ENCODE assay signal across 20 mouse cellular contexts in the genomic region with DNA sequence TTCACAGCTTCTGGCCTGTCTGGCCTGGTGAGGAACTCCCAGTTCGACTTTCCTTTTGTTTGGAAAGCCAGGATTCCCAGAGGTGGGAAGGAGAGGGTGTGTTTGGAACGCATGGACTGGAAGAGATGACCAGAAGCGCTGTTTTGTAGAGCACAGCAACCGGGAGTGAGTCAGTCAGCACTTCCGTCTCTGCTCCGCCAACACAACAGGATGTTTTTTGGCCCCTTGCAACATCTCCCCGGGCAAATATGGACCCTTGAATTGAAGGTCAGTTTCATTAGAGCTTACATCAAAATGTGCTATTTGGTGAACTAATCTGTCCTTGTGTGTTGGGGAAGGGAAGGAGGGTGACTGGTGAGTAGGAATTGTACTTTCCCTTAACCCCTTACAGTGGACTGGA.
"Had no signal": no experiment of that assay in that cellular context is flagged by ENCODE, and none has a peak within 500 bp of the region (broad histone marks: within the 10 kb centered on the region; RNA-seq: fewer than 3 reads in every experiment).

No protein-coding gene starts in this region.

- H3K9me3 ChIP-seq: limb, embryonic 10.5 days; limb, embryonic 13.5 days; liver, embryonic 15.5 days; stomach, embryonic 15.5 days had no signal

- DNase-seq: kidney, adult 2 months; kidney, postnatal 25 days; layer of hippocampus, adult 9-11 months; lung, adult 2 months; lung, postnatal 14 days; lung, postnatal 4 days; midbrain, embryonic 14.5 days; retina, postnatal 1 day; right cerebral cortex, postnatal 25 days; spleen, adult 18-20 months; thymus, adult 18-20 months; thymus, postnatal 36 days had no signal

- H3K27ac ChIP-seq: kidney, postnatal 0 days; layer of hippocampus, adult 2 months; limb, embryonic 10.5 days; limb, embryonic 13.5 days; liver, embryonic 15.5 days; stomach, embryonic 15.5 days had no signal

- H3K36me3 ChIP-seq: liver, embryonic 15.5 days; stomach, embryonic 15.5 days had no signal

- H3K4me3 ChIP-seq: layer of hippocampus, adult 2 months; limb, embryonic 10.5 days; limb, embryonic 13.5 days; liver, embryonic 15.5 days; stomach, embryonic 15.5 days had no signal

- H3K4me2 ChIP-seq: limb, embryonic 13.5 days; liver, embryonic 11.5 days; liver, embryonic 15.5 days; midbrain, embryonic 11.5 days; stomach, embryonic 15.5 days had no signal

- H3K9ac ChIP-seq: limb, embryonic 13.5 days; liver, embryonic 15.5 days; stomach, embryonic 15.5 days had no signal

- H3K4me1 ChIP-seq: limb, embryonic 10.5 days; limb, embryonic 13.5 days; liver, embryonic 15.5 days; stomach, embryonic 15.5 days had no signal

- H3K27me3 ChIP-seq: limb, embryonic 13.5 days; liver, embryonic 15.5 days; stomach, embryonic 15.5 days had no signal
